Mouse (Mus musculus): ENCODE results near the gene Tbl2. TPM values are rescaled to one million over a fixed set of nuclear protein-coding genes. Genes with fewer than 3 reads are reported as not detected.

The Tbl2 gene
- polyA plus RNA-seq, 1 experiment from 2014 or later: 23.6 TPM

DNA sequence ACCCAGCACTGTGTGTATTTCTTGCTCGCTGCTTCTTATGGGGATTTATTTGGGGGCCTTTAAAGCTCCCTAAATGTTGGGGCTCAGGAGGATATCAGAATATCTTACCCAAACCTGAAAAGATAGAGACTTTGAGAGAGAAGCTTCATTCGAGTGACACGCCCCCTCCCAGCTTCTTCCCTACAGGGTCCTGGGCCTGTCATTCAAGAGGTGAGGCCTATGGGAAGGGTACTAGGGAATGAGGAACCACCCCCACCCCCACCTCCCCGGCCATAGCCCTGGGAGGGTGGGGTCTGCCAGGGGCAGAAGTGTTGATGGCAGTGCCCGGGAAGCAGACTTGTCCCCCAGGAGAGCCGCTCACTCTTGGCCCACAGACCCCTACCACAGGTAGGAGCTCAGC, 23.3 kb upstream of the Tbl2 start:
- DNase-seq (ENCODE audit: low spot score): no peak
- no peak overlapping the region for H3K4me3 ChIP-seq
- 64% methylated on average over 6 of the region's 6 CpGs for whole genome bisulfite sequencing
- no peak overlapping the region for H3K27ac ChIP-seq (replicated peaks)
- H3K36me3 ChIP-seq: no peaks in the 10 kb centered on the region
- peaks cover 17% of the 10 kb centered on the region for H3K27me3 ChIP-seq (ENCODE audit: low read depth, poor library complexity, severe bottlenecking)
- no peaks in the 10 kb centered on the region for H3K4me1 ChIP-seq
- no peaks in the 10 kb centered on the region for H3K9me3 ChIP-seq (replicated peaks)

DNA sequence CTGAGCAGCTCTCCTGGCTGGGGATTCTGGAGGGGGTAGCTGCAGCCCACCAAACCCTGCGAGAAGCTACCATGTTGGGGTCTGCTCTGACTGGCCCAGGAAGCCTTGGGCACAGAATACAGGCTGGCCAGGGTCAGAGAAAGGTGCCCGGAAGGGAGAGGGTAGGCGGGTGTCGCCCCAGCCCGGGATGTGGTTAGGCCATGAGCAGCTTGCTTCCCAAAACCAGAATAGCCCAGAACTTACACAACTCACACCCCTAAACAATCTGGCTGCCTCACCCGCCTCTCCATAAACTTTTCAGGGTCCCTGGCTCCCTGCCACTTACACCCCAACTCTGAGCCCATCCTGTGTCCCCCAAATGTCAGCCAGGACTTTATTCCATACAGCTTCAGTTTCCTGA, 21.8 kb upstream of the Tbl2 start:
- Histone ChIP-seq H3K4me1 (no peaks in the 10 kb centered on the region), H3K36me3 (no peaks in the 10 kb centered on the region), H3K4me3 (no peak overlapping the region), H3K9me3 (replicated peaks) (no peaks in the 10 kb centered on the region), H3K27ac (replicated peaks) (no peak overlapping the region), H3K27me3 (ENCODE audit: low read depth, poor library complexity, severe bottlenecking) (peaks cover 14% of the 10 kb centered on the region)
- DNase-seq (ENCODE audit: low spot score): no peak
- WGBS: 76% methylated on average over 6 of the region's 6 CpGs

DNA sequence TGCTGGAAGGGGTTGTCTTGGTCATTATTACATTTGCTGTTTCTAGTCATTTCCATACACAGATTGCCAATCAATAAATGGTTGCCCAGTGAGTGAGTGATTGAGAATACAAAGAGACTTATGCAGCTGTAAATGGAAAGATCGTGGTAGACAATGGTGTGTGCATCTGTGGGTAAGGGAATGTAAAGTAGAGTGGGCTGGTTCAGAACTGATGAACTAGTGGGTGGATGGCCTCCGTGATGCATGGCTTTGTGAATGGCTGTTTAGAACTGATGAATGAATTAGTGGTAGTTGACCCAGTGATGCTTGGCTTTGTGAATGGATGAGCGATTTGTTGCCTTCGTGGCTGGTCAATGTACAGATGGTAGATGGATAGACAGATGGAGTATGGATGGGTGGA, 19.7 kb upstream of the Tbl2 start:
- WGBS: 87% methylated on average over 4 of the region's 4 CpGs
- no peak for DNase-seq (ENCODE audit: low spot score)

DNA sequence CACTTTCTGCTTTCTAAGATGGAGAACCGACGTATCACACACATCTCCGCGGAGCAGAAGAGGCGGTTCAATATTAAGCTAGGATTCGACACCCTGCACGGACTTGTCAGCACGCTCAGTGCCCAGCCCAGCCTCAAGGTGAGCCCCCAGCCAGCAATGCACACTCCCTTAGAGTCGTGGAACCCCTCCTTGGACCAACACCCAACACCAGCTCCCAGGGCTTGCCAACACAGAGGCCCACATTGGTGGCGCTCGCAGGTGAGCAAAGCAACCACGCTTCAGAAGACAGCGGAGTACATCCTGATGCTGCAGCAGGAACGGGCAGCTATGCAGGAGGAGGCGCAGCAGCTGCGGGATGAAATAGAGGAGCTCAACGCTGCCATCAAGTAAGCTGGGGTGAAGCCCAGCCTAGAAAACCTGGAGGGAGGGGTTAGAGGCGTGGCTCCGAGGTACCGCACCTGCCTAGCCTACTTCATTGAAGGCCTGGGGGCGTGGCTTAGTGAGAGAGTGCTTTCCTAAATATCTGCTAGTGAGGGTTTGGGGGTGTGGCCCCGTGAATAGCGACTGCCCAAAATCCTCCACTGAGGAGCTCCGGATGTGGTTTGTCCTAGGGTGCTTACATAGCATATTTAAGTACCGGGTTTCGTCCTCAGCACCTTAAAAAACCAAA, 15.6 kb upstream of the Tbl2 start:
- DNase-seq (ENCODE audit: low spot score): peak; percentile 19
- H3K4me1 ChIP-seq: peaks cover 17% of the 10 kb centered on the region
- H3K36me3 ChIP-seq: no peaks in the 10 kb centered on the region
- peaks cover 45% of the 10 kb centered on the region for H3K27me3 ChIP-seq (ENCODE audit: low read depth, poor library complexity, severe bottlenecking)
- 6% methylated on average over 26 of the region's 26 CpGs for WGBS
- no peak overlapping the region for H3K27ac ChIP-seq (replicated peaks)
- H3K9me3 ChIP-seq (replicated peaks): no peaks in the 10 kb centered on the region; the same call in 1 of the 2 replicates
- peak overlapping the region; percentile 35 for H3K4me3 ChIP-seq

More for the DNA sequence above, 19.7 kb upstream of the Tbl2 start:
- H3K27ac ChIP-seq (replicated peaks): no peak overlapping the region
- no peak overlapping the region for H3K4me3 ChIP-seq
- H3K27me3 ChIP-seq (ENCODE audit: low read depth, poor library complexity, severe bottlenecking): peaks cover 33% of the 10 kb centered on the region
- no peaks in the 10 kb centered on the region for H3K9me3 ChIP-seq (replicated peaks)
- H3K36me3 ChIP-seq: no peaks in the 10 kb centered on the region
- peaks cover 17% of the 10 kb centered on the region for H3K4me1 ChIP-seq

DNA sequence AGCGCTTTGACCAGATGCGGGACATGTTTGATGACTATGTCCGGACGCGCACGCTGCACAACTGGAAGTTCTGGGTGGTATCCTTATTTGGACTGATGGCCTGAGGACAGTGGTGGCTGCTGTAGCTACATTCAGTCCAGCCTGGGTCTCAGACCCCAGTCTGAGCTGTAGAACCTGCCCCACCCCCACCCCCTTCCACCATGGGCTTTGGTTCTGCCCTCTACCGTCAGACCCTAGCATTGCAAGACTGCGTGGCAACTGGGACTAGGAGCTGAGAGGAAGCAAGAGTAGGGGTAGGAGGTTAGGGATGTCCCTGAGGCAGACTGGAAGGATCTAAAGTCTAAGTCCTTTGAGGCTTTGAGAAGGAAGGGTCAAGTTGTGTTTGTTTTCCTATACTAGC, 14.9 kb upstream of the Tbl2 start:
- DNase-seq (ENCODE audit: low spot score): peak; percentile 58
- Histone ChIP-seq H3K27ac (replicated peaks) (no peak overlapping the region; the same call in 1 of the 2 replicates), H3K4me3 (peak overlapping the region; percentile 35), H3K9me3 (replicated peaks) (no peaks in the 10 kb centered on the region; the same call in 1 of the 2 replicates), H3K36me3 (no peaks in the 10 kb centered on the region), H3K4me1 (peaks cover 17% of the 10 kb centered on the region), H3K27me3 (ENCODE audit: low read depth, poor library complexity, severe bottlenecking) (peaks cover 45% of the 10 kb centered on the region)
- 4% methylated on average over 8 of the region's 8 CpGs for WGBS

DNA sequence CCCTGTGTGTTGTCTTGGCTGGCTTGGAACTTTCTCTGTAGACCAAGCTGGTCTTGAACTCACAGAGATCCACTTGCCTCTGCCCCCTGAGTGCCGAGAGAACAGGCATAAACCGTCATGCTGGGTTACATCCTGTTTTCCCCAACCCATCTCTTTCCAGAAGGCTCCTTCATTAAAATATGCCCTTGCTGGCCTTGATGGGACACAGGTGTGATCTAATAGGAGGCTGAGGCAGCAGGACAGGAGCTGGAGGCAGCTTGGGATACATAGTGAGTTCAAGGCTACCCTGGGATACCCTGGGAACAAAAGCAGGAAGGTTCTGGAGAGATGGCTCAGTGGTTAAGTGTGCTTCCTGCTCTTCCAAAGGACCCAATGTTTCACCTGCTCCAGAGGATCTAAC, 9.6 kb upstream of the Tbl2 start:
- H3K4me3 ChIP-seq: no peak overlapping the region
- no peaks in the 10 kb centered on the region for H3K36me3 ChIP-seq
- H3K27me3 ChIP-seq (ENCODE audit: low read depth, poor library complexity, severe bottlenecking): peaks cover 11% of the 10 kb centered on the region
- H3K9me3 ChIP-seq (replicated peaks): no peaks in the 10 kb centered on the region; the same call in 1 of the 2 replicates
- 87% methylated on average over 2 of the region's 2 CpGs for WGBS
- H3K27ac ChIP-seq (replicated peaks): no peak overlapping the region
- no peak for DNase-seq (ENCODE audit: low spot score)
- no peaks in the 10 kb centered on the region for H3K4me1 ChIP-seq

DNA sequence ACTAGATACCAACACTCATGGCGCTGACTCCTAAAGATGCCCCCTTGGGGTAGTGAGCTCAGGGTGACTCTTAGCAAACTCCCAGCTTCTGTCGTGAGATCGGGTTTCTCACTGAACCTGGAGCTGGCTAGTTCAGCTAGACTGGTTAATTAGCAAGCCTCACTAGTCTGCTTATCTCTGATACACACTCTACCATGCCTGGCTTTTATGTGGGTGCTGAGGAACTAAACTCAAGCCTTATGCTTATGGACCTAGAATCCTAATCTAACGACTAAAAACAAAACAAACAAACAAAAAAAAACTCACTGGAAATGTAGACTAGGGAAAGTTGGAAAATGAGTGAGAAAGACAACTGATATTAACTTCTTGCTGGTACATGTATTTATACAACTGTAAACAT, 5.0 kb upstream of the Tbl2 start:
- H3K4me3 ChIP-seq: no peak overlapping the region
- no peaks in the 10 kb centered on the region for H3K9me3 ChIP-seq (replicated peaks)
- no peaks in the 10 kb centered on the region for H3K27me3 ChIP-seq (ENCODE audit: low read depth, poor library complexity, severe bottlenecking)
- no peak for DNase-seq (ENCODE audit: low spot score)
- no peaks in the 10 kb centered on the region for H3K36me3 ChIP-seq
- no peak overlapping the region for H3K27ac ChIP-seq (replicated peaks)
- 57% methylated on average over 4 of the region's 4 CpGs for WGBS
- peaks cover 10% of the 10 kb centered on the region for H3K4me1 ChIP-seq

DNA sequence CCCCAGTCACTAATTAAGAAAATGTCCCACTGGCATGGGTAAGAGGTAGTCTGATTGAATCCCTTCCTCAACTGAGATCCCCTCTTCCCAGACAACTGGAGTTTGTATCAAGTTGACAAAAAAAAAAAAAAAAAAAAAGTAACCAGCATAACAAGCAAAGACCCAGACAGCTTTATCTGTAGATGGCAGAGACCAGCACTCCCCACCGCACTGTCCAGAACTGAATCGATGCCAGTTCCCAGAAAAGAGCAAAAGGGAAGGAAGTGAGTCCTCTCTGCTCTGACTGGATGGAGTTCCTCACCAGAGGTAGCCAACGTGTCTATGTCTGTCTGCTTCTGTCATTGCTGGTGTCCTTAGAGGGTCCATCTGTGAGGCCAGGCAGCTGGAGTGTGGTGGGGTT, 3.9 kb upstream of the Tbl2 start:
- Histone ChIP-seq H3K27me3 (ENCODE audit: low read depth, poor library complexity, severe bottlenecking) (no peaks in the 10 kb centered on the region), H3K4me1 (peaks cover 14% of the 10 kb centered on the region), H3K36me3 (no peaks in the 10 kb centered on the region), H3K9me3 (replicated peaks) (no peaks in the 10 kb centered on the region), H3K27ac (replicated peaks) (no peak overlapping the region), H3K4me3 (no peak overlapping the region)
- DNase-seq (ENCODE audit: low spot score): no peak
- WGBS: 87% methylated on average over 3 of the region's 3 CpGs

DNA sequence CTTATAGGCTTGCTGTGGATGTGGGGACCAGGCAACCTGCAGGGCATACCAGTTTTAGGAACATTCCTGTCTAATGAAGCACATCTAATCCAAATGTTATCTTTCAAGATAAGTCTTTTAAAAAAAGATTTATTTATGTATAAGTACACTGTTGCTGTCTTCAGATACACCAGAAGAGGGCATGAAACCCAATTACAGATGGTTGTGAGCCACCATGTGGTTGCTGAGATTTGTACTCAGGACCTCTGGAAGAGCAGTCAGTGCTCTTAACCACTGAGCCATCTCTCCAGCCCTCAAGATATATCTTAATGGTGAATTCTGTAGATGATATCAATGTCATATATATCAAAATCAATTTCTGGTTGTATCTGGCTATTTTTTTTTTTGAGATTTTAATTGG, 3.5 kb upstream of the Tbl2 start:
- Histone ChIP-seq H3K9me3 (replicated peaks) (no peaks in the 10 kb centered on the region), H3K4me3 (no peak overlapping the region), H3K4me1 (peaks cover 17% of the 10 kb centered on the region), H3K36me3 (no peaks in the 10 kb centered on the region), H3K27ac (replicated peaks) (no peak overlapping the region), H3K27me3 (ENCODE audit: low read depth, poor library complexity, severe bottlenecking) (no peaks in the 10 kb centered on the region)
- no peak for DNase-seq (ENCODE audit: low spot score)

DNA sequence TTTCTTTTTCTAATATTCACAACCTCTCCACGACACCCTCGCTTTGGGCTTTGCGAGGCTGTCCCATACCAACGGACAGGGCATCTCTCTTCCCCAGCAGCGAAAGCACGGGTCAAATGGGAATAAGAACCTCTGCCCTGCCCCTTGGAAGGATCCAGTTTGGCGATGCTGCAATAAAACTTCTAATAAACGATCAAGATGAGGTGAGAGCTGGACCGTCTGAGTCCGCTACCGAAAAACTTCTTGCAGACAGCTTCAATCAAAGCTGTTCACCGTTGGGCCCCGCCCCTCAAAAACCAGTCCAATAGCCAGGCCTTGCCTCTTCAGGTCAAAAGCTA, 773 bp upstream of the Tbl2 start:
- 2% methylated on average over 13 of the region's 13 CpGs for WGBS
- peak; percentile 98 for DNase-seq (ENCODE audit: low spot score)
- H3K9me3 ChIP-seq (replicated peaks): no peaks in the 10 kb centered on the region
- peaks cover 18% of the 10 kb centered on the region for H3K4me1 ChIP-seq
- H3K27me3 ChIP-seq (ENCODE audit: low read depth, poor library complexity, severe bottlenecking): no peaks in the 10 kb centered on the region
- peaks cover 21% of the 10 kb centered on the region for H3K36me3 ChIP-seq
- H3K27ac ChIP-seq (replicated peaks): peak overlapping the region; percentile 96
- peak overlapping the region; percentile 86 for H3K4me3 ChIP-seq

DNA sequence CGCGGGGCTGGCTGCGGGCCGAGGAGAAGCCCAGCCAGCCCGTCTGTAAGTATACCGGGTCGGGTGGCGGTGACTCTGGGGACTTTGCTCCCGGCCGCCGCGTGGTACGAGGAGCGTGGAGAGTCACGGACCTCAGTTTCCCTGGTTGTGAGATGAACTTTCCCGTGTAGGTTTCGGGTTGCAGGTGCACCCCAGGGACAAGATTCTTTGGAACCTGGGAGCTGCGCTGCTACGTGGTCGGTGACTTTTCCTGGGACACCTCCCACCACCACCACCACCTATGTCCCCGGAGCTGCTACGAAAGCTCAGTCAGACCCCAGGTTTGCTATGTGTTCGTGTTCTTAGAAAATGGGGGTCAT, 342 bp downstream of the Tbl2 start:
- H3K36me3 ChIP-seq: peaks cover 32% of the 10 kb centered on the region
- WGBS: 0% methylated on average over 23 of the region's 23 CpGs
- H3K27ac ChIP-seq (replicated peaks): peak overlapping the region; percentile 96
- peaks cover 18% of the 10 kb centered on the region for H3K4me1 ChIP-seq
- no peaks in the 10 kb centered on the region for H3K27me3 ChIP-seq (ENCODE audit: low read depth, poor library complexity, severe bottlenecking)
- peak overlapping the region; percentile 86 for H3K4me3 ChIP-seq
- H3K9me3 ChIP-seq (replicated peaks): no peaks in the 10 kb centered on the region
- DNase-seq (ENCODE audit: low spot score): no peak

DNA sequence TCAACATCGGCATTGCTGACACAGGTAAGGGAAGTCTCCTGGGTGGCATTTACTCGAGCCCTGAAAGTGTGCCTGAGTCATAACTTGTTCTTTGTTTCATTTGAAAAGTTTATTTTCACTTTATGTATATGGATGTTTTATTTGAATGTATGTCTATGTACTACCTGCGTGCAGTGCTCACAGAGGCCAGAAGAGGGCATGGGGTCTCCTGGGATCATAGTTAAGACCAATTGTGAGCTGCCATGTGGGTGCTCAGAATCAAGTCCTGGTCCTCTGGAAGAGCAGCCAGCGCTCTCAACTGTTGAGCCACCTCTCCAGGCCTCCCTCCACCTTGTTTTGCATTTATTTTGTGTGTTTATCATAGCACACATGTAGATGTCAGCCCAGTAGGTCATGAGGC, 7.0 kb downstream of the Tbl2 start:
- no peaks in the 10 kb centered on the region for H3K4me1 ChIP-seq
- H3K4me3 ChIP-seq: no peak overlapping the region
- no peak for DNase-seq (ENCODE audit: low spot score)
- peaks cover 97% of the 10 kb centered on the region for H3K36me3 ChIP-seq
- 0 out of 2 replicates have a peak, but pooled peaks cover 4% of the 10 kb centered on the region for H3K9me3 ChIP-seq (replicated peaks)
- no peaks in the 10 kb centered on the region for H3K27me3 ChIP-seq (ENCODE audit: low read depth, poor library complexity, severe bottlenecking)
- WGBS: 94% methylated on average over 4 of the region's 4 CpGs
- no peak overlapping the region for H3K27ac ChIP-seq (replicated peaks)

DNA sequence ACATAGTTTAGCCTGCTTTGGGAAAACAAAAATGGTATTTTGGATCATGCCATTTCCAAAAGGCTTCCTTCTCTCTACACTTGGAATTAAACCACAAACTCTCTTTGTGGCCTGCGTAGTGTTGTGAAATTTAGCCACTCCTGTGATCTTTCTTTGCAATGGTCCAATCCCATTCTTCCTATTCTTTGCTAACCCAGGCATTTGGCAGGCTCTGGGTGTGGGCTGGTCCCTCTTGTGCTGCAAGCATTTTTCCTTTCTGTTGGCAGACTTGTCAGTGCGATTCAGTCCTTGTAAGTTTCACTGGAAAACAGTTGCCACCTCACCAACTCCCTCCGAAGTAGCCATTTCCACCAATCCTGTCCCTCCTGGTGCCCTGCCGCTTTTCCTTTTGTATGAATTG, 11.8 kb downstream of the Tbl2 start:
- Histone ChIP-seq H3K27me3 (ENCODE audit: low read depth, poor library complexity, severe bottlenecking) (no peaks in the 10 kb centered on the region), H3K36me3 (peaks cover 72% of the 10 kb centered on the region), H3K27ac (replicated peaks) (no peak overlapping the region), H3K4me3 (no peak overlapping the region), H3K9me3 (replicated peaks) (0 out of 2 replicates have a peak, but pooled peaks cover 4% of the 10 kb centered on the region), H3K4me1 (no peaks in the 10 kb centered on the region)
- DNase-seq (ENCODE audit: low spot score): no peak
- 96% methylated on average over 4 of the region's 4 CpGs for WGBS

DNA sequence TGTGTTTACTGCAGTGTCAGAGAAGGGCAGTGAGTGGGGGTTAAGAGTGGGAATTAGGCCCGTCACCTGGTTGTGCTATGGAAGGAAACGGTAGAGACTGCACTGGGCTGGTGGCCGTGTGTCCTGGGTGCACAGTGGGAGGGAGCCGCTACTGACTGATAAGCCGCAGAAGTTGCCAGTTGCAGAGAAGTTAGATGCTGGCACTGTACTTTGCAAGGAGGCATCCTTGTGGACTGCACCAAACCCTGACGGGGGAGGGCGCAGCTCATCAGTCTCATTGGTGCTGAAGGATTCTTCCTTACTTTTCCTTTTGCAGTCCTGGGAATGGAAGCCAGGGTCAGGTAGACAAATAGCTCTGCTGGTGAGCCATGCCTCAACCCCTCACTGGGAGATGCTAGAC, 12.2 kb downstream of the Tbl2 start:
- 87% methylated on average over 7 of the region's 7 CpGs for WGBS
- H3K9me3 ChIP-seq (replicated peaks): 0 out of 2 replicates have a peak, but pooled peaks cover under 1% of the 10 kb centered on the region
- no peaks in the 10 kb centered on the region for H3K27me3 ChIP-seq (ENCODE audit: low read depth, poor library complexity, severe bottlenecking)
- DNase-seq (ENCODE audit: low spot score): no peak
- H3K4me1 ChIP-seq: no peaks in the 10 kb centered on the region
- no peak overlapping the region for H3K27ac ChIP-seq (replicated peaks)
- peaks cover 67% of the 10 kb centered on the region for H3K36me3 ChIP-seq
- no peak overlapping the region for H3K4me3 ChIP-seq

Measured in midbrain, embryonic 10.5 days (tissue).